Mouse (Mus musculus) hindbrain, embryonic 11.5 days (tissue): ENCODE data around the gene Fndc3a. TPM values are rescaled to one million over a fixed set of nuclear protein-coding genes. Genes with fewer than 3 reads are reported as not detected.
A peak's percentile ranks its signal among the peaks of the same experiment; 100 is the strongest.

Source experiments
- ATAC-seq: fragments of 200-750 bp; cut with Nextera tagmentation; 2 replicates; pipeline ENCODE4 v1.8.0; 2017; ENCODE audit warnings: mild to moderate bottlenecking, moderate TSS enrichment, moderate library complexity; ENCODE audit not compliant: low FRiP score
- DNase-seq: peaks from one replicate; pipeline ENCODE4 v3.0.0-alpha.2; 2015; ENCODE audit warnings: low spot score
- H3K27ac ChIP-seq: fragments of 300-500 bp; sonication (generic); 2 replicates; pipeline ENCODE4 v1.5.1; 2014; ENCODE audit warnings: mild to moderate bottlenecking, low read depth, low read length
- H3K27me3 ChIP-seq: fragments of 300-500 bp; sonication (generic); 2 replicates; pipeline ENCODE4 v1.6.1; 2014; ENCODE audit warnings: mild to moderate bottlenecking, low read length, moderate library complexity, mixed read lengths; ENCODE audit not compliant: control insufficient read depth, insufficient read depth
- H3K36me3 ChIP-seq: fragments of 300-500 bp; sonication (generic); 2 replicates; pipeline ENCODE4 v1.6.1; 2014; ENCODE audit warnings: mild to moderate bottlenecking, low read length, moderate library complexity, mixed read lengths; ENCODE audit not compliant: control insufficient read depth, insufficient read depth
- H3K4me1 ChIP-seq: fragments of 300-500 bp; sonication (generic); replicated peaks from 2 replicates; pipeline ENCODE4 v1.6.1; 2014; ENCODE audit warnings: low read length, mixed read lengths; ENCODE audit not compliant: control insufficient read depth, insufficient read depth
- H3K4me2 ChIP-seq: fragments of 300-500 bp; sonication (generic); replicated peaks from 2 replicates; pipeline ENCODE4 v1.6.1; 2014; ENCODE audit warnings: mild to moderate bottlenecking, low read depth, low read length
- H3K4me3 ChIP-seq: fragments of 300-500 bp; sonication (generic); 2 replicates; pipeline ENCODE4 v1.5.1; 2014; ENCODE audit warnings: low read depth, low read length
- H3K9ac ChIP-seq: fragments of 300-500 bp; sonication (generic); 2 replicates; pipeline ENCODE4 v1.6.1; 2014; ENCODE audit warnings: low read depth, low read length
- H3K9me3 ChIP-seq: fragments of 300-500 bp; sonication (generic); 2 replicates; pipeline ENCODE4 v1.6.1; 2016; ENCODE audit warnings: low read length; ENCODE audit not compliant: control insufficient read depth
- WGBS: fragments of 180-500 bp; shearing (Covaris S2); extraction: QIAGEN DNeasy Blood & Tissue Kit; methylation state at CpG from one replicate; pipeline ENCODE4 v1.1.7; 2014; 5-methylcytosine and 5-hydroxymethylcytosine counted together
- polyA plus RNA-seq: library from polyadenylated mRNA; unstranded; fragments of >200 nt; fragmentation: Nextera tagmentation; extraction: Ambion mirVana; gene quantifications from 2 replicates; pipeline ENCODE4 v1.2.1, GENCODE M21; 2014

The Fndc3a gene
- polyA plus RNA-seq, 1 experiment from 2014 or later = 57.2 TPM

DNA sequence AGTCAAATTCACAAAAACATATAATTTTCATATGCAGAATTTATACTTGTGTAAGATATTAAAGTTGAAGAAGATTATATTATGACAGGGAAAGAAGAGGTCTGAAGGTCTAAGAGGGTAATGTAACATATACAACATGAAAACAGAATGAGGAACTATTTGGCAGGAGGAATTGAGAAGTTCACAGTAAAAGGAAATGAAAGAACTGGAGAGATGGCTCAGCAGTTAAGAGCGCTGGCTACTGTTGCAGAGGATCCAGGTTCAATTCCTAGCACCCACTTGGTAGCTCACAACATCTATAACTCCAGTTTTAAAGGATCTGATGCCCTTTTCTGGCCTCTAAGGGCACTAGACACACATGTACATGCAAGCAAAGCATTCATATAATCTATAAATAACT, 65.2 kb downstream of the Fndc3a start:
- H3K27ac ChIP-seq = no peak overlapping the region
- no peaks in the 10 kb centered on the region for H3K9me3 ChIP-seq
- 100% methylated on average over 1 of the region's 1 CpGs for WGBS
- H3K36me3 ChIP-seq = no peaks in the 10 kb centered on the region
- H3K4me3 ChIP-seq = no peak overlapping the region
- H3K9ac ChIP-seq = no peak overlapping the region
- ATAC-seq (no peak), DNase-seq (no peak)
- no peaks in the 10 kb centered on the region for H3K4me1 ChIP-seq
- no peaks in the 10 kb centered on the region for H3K27me3 ChIP-seq
- H3K4me2 ChIP-seq = no peak overlapping the region

DNA sequence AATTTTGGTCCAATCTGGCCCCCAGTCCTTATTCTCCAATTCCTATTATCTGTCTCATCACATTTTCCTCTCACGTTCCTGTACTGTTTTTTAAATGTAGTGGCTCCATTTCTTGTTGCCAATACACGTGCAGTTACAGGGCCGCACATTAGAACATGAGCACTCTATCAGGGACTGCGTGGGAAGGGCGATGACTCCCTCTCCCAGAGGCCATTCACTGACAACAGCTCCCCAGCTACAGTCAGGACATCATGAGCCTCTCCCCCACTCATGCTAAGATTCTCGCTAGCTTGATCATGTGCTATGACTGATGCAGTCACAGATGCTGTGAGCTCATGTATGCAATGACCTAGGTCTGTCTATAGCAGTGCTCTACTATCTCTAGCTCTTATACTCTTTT, 71.3 kb downstream of the Fndc3a start:
- Histone ChIP-seq H3K27ac (no peak overlapping the region), H3K4me3 (no peak overlapping the region), H3K27me3 (no peaks in the 10 kb centered on the region), H3K36me3 (no peaks in the 10 kb centered on the region), H3K9ac (no peak overlapping the region), H3K4me1 (no peaks in the 10 kb centered on the region), H3K9me3 (no peaks in the 10 kb centered on the region), H3K4me2 (no peak overlapping the region)
- ATAC-seq (no peak), DNase-seq (no peak)
- 96% methylated on average over 6 of the region's 6 CpGs for WGBS

GRCm38 (mm10) chr14:72633571-72633970, 76.2 kb downstream of the Fndc3a start:
- WGBS = 82% methylated on average over 2 of the region's 2 CpGs
- Histone ChIP-seq H3K4me2 (no peak overlapping the region), H3K4me3 (no peak overlapping the region), H3K9me3 (no peaks in the 10 kb centered on the region), H3K4me1 (no peaks in the 10 kb centered on the region), H3K27ac (no peak overlapping the region), H3K36me3 (no peaks in the 10 kb centered on the region), H3K27me3 (no peaks in the 10 kb centered on the region), H3K9ac (no peak overlapping the region)
- ATAC-seq (no peak), DNase-seq (no peak)

- no peak overlapping the region for H3K4me3 ChIP-seq
- no peak for DNase-seq
Observed at GRCm38 (mm10) chr14:72625411-72625810, 84.4 kb downstream of the Fndc3a start.

DNA sequence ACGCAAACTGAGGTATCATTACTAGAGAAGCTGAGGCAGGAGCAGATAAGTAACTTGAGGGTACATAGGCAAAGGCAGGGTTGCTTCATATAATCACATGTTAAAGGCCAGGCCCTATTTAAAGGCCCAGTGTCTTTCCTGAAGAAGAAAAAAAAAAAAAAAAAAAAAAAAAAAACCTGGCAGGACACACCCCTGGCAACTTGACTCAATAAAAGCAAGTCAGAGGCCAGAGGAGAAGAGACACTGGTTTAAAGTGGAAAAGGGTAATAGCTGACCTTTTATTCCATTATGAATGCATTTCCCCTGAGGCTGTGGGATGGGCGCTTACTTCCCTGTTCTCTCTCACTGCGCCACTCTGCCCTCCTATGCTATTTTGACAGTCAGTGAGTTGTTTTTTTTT, 105.7 kb downstream of the Fndc3a start:
- H3K36me3 ChIP-seq = no peaks in the 10 kb centered on the region
- H3K4me1 ChIP-seq = no peaks in the 10 kb centered on the region
- no peaks in the 10 kb centered on the region for H3K9me3 ChIP-seq
- no peaks in the 10 kb centered on the region for H3K27me3 ChIP-seq
- H3K27ac ChIP-seq = no peak overlapping the region
- H3K4me2 ChIP-seq = no peak overlapping the region
- whole genome bisulfite sequencing = 80% methylated on average over 3 of the region's 3 CpGs
- no peak for DNase-seq
- no peak overlapping the region for H3K9ac ChIP-seq
- H3K4me3 ChIP-seq = no peak overlapping the region
- no peak for ATAC-seq

More at GRCm38 (mm10) chr14:72625411-72625810, 84.4 kb downstream of the Fndc3a start:
- H3K9ac ChIP-seq = no peak overlapping the region
- ATAC-seq = no peak
- H3K27me3 ChIP-seq = no peaks in the 10 kb centered on the region
- H3K36me3 ChIP-seq = no peaks in the 10 kb centered on the region
- no peak overlapping the region for H3K27ac ChIP-seq
- no peak overlapping the region for H3K4me2 ChIP-seq
- H3K9me3 ChIP-seq = no peaks in the 10 kb centered on the region
- H3K4me1 ChIP-seq = no peaks in the 10 kb centered on the region

- ATAC-seq = no peak; the same call in 1 of the 2 replicates
Observed at GRCm38 (mm10) chr14:72603194-72603521, 106.6 kb downstream of the Fndc3a start.

GRCm38 (mm10) chr14:72602521-72603193, 107.1 kb downstream of the Fndc3a start:
- peak overlapping the region; percentile 66 for H3K9ac ChIP-seq
- DNase-seq = peak; percentile 92
- 5% methylated on average over 20 of the region's 20 CpGs for WGBS
- no peaks in the 10 kb centered on the region for H3K27me3 ChIP-seq
- peak overlapping the region; percentile 37 for H3K4me3 ChIP-seq
- ATAC-seq = peak; percentile 94
- H3K9me3 ChIP-seq = no peaks in the 10 kb centered on the region
- H3K27ac ChIP-seq = peak overlapping the region; percentile 40; the same call in 1 of the 2 replicates
- H3K4me1 ChIP-seq = no peaks in the 10 kb centered on the region
- H3K4me2 ChIP-seq = peak overlapping the region; percentile 62
- H3K36me3 ChIP-seq = no peaks in the 10 kb centered on the region

More at GRCm38 (mm10) chr14:72603194-72603521, 106.6 kb downstream of the Fndc3a start:
- peak overlapping the region; percentile 40; the same call in 1 of the 2 replicates for H3K27ac ChIP-seq
- no peaks in the 10 kb centered on the region for H3K9me3 ChIP-seq
- no peaks in the 10 kb centered on the region for H3K27me3 ChIP-seq
- no peaks in the 10 kb centered on the region for H3K36me3 ChIP-seq
- peak overlapping the region; percentile 62 for H3K4me2 ChIP-seq
- DNase-seq = no peak
- H3K9ac ChIP-seq = peak overlapping the region; percentile 66
- WGBS = 4% methylated on average over 8 of the region's 8 CpGs
- no peaks in the 10 kb centered on the region for H3K4me1 ChIP-seq
- peak overlapping the region; percentile 37 for H3K4me3 ChIP-seq

GRCm38 (mm10) chr14:72601381-72602305, 108.2 kb downstream of the Fndc3a start:
- no peak overlapping the region for H3K27ac ChIP-seq
- ATAC-seq = peak; percentile 43; the same call in 1 of the 2 replicates

More at GRCm38 (mm10) chr14:72601381-72602305, 108.2 kb downstream of the Fndc3a start:
- H3K36me3 ChIP-seq = no peaks in the 10 kb centered on the region
- H3K4me2 ChIP-seq = peak overlapping the region; percentile 62
- 64% methylated on average over 5 of the region's 5 CpGs for WGBS
- peak overlapping the region; percentile 37 for H3K4me3 ChIP-seq
- H3K27me3 ChIP-seq = no peaks in the 10 kb centered on the region
- no peaks in the 10 kb centered on the region for H3K9me3 ChIP-seq
- H3K9ac ChIP-seq = peak overlapping the region; percentile 52
- no peaks in the 10 kb centered on the region for H3K4me1 ChIP-seq
- DNase-seq = peak; percentile 12
